Mouse (Mus musculus): ENCODE data around the gene Csrnp1. TPM values are rescaled to one million over a fixed set of nuclear protein-coding genes. Genes with fewer than 3 reads are reported as not detected.
A peak's percentile ranks its signal among the peaks of the same experiment; 100 is the strongest.

Csrnp1 gene
- total and polyA plus RNA-seq, 2 experiments from 2014 or later = 3.1 to 17.4 TPM

DNA sequence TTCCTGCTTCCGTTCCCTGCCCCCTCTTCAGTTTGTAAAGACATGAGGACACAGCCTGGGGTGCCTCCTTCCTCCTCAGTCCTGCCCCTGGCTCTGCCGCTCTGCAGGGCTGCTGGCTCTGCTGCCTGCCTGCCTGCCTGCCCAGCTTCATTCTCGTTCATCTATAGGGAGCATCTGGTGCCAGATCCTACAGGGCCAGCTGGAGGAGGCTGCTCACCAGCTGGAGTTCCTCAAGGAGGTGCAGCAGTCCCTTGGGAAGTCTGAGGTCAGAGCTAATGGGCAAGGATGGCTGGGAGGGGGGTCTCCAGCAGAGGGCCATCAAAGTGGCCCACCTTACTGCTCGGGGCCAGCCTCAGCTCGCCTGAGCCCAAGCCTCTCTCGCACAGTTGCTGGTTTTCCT is 34.0 kb downstream of the Csrnp1 start:
- Histone ChIP-seq H3K4me3 (ENCODE audit: low read length) (no peak overlapping the region), H3K36me3 (ENCODE audit: insufficient read depth, low read length) (no peaks in the 10 kb centered on the region), H3K27me3 (ENCODE audit: insufficient read depth, low read length) (no peaks in the 10 kb centered on the region), H3K27ac (peak overlapping the region; percentile 36; the same call in 1 of the 2 replicates), H3K4me1 (ENCODE audit: insufficient read depth, low read length) (no peaks in the 10 kb centered on the region), H3K4me2 (ENCODE audit: low read depth, low read length) (no peak overlapping the region), H3K9ac (replicated peaks; ENCODE audit: low read length) (no peak overlapping the region), H3K9me3 (ENCODE audit: low read length) (no peaks in the 10 kb centered on the region)
- TF ChIP-seq CTCF (IDR thresholded peaks at IDR 0.05; ENCODE audit: low read depth) = no peak
- ATAC-seq (0 out of 2 replicates have a peak, but pooled peaks have one; percentile 43), DNase-seq (ENCODE audit: low spot score) (peak; percentile 20)
- WGBS = 37% methylated on average over 6 of the region's 6 CpGs

DNA sequence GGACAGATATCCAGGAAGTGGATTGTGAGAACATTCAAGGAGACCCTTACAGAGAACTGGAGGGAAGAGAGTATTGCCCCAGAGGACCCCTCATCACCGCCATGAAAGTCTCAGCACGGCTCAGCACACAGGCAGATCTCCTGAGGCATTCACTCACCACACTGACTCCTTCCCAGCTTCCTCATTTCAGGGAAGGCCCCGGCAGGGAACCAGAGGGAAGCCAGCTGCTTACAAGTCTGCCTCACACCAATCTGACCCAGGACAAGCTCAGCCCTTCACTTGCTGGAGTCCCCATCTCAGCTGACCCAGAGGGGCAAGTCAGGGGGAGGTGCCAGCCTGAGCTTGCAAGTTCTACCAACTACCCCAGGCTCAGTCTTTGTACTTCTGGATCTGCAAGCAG is 35.7 kb downstream of the Csrnp1 start:
- Histone ChIP-seq H3K27ac (no peak overlapping the region), H3K4me2 (ENCODE audit: low read depth, low read length) (no peak overlapping the region), H3K27me3 (ENCODE audit: insufficient read depth, low read length) (no peaks in the 10 kb centered on the region), H3K4me3 (ENCODE audit: low read length) (no peak overlapping the region), H3K9ac (replicated peaks; ENCODE audit: low read length) (no peak overlapping the region), H3K36me3 (ENCODE audit: insufficient read depth, low read length) (no peaks in the 10 kb centered on the region), H3K4me1 (ENCODE audit: insufficient read depth, low read length) (no peaks in the 10 kb centered on the region), H3K9me3 (ENCODE audit: low read length) (no peaks in the 10 kb centered on the region)
- DNase-seq (ENCODE audit: low spot score) (no peak), ATAC-seq (no peak)
- WGBS = 49% methylated on average over 3 of the region's 3 CpGs
- TF ChIP-seq CTCF (IDR thresholded peaks at IDR 0.05; ENCODE audit: low read depth) = no peak

DNA sequence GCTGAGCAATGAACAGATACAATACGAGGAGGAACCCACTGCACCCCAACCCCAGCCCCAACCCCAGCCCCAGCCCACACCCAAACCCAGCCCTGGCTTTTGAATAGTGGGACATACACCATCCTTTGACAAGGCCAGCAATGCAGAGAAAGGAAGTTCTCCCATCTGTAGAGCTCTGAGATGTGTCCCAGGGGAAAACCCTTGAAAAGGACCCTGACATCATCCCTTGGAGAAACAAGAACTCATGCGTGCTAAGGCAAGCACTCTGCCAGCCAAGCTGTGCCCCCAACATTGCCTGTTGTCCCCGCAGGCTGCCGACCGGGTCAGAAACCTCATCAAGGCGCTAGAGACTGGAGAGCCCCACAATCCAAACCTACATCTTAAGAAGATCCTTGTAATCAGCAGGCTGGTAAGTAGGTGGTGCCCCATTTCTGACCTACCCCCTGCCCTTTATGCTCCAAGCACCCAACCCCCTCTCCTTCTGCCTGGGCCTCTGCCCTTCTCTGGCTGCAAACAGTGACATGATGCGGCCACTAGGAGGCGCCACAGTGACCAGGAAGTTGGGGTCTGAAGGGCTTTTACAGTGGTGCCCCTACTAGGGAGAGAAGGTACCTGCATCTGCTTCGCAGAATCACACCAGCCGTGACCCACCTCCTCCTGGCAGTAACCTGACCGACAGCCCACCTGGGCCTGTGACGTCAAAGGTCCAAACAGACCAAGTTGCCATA is 39.1 kb downstream of the Csrnp1 start:
- H3K4me2 ChIP-seq (ENCODE audit: low read depth, low read length) = no peak overlapping the region
- DNase-seq (ENCODE audit: low spot score) = no peak
- no peak for ATAC-seq
- no peak overlapping the region for H3K27ac ChIP-seq
- no peak overlapping the region for H3K9ac ChIP-seq (replicated peaks; ENCODE audit: low read length)
- 73% methylated on average over 12 of the region's 12 CpGs for WGBS
- no peaks in the 10 kb centered on the region for H3K27me3 ChIP-seq (ENCODE audit: insufficient read depth, low read length)
- H3K36me3 ChIP-seq (ENCODE audit: insufficient read depth, low read length) = no peaks in the 10 kb centered on the region
- H3K4me3 ChIP-seq (ENCODE audit: low read length) = no peak overlapping the region
- H3K4me1 ChIP-seq (ENCODE audit: insufficient read depth, low read length) = no peaks in the 10 kb centered on the region
- H3K9me3 ChIP-seq (ENCODE audit: low read length) = no peaks in the 10 kb centered on the region
- TF ChIP-seq CTCF (IDR thresholded peaks at IDR 0.05; ENCODE audit: low read depth) = peak; percentile 58

DNA sequence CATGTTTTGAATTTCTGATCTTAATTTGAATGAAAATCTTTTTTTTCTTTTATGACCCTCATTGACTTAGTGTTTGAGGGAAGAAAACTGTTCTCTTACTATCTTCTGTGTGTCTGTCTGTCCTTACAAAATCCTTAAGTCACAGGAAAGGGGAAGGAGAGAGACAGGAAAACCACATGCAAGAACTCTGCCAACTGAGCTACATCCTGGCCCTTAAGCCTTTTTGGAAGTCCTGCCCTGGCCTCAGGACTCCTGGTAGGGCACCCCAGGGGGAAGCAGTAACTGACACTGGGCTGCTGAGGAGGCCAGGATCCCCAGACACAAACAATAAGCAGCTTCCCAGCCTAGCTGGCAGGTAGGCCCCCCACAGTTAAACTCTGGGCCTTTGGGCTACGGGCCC is 41.1 kb downstream of the Csrnp1 start:
- Histone ChIP-seq H3K4me1 (ENCODE audit: insufficient read depth, low read length) (no peaks in the 10 kb centered on the region), H3K27me3 (ENCODE audit: insufficient read depth, low read length) (no peaks in the 10 kb centered on the region), H3K9ac (replicated peaks; ENCODE audit: low read length) (no peak overlapping the region), H3K9me3 (ENCODE audit: low read length) (no peaks in the 10 kb centered on the region), H3K4me3 (ENCODE audit: low read length) (no peak overlapping the region), H3K36me3 (ENCODE audit: insufficient read depth, low read length) (no peaks in the 10 kb centered on the region), H3K27ac (no peak overlapping the region), H3K4me2 (ENCODE audit: low read depth, low read length) (no peak overlapping the region)
- DNase-seq (ENCODE audit: low spot score) (no peak), ATAC-seq (no peak)
- WGBS = 65% methylated on average over 1 of the region's 1 CpGs
- TF ChIP-seq CTCF (IDR thresholded peaks at IDR 0.05; ENCODE audit: low read depth) = no peak

DNA sequence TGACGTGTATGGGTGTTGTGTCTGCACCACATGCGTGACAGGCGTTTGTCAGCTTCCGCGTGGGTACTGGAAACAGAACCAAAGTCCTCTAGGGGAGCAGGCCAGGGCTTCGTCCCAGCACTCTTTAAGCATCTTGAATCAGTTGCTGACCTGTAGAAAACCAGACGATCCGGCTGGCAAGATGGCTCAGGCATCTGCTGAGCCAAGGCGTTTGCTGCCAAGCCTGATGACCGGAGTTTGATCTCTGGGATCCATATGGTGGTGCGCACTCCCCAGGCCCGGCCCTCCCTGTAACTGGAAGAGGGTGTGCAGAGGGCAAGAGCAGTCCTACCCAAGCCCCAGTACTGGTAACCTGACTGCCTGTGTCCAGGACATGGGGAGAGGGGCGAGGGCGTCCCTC is 42.6 kb downstream of the Csrnp1 start:
- H3K27ac ChIP-seq = no peak overlapping the region
- peak; percentile 37 for DNase-seq (ENCODE audit: low spot score)
- WGBS = 74% methylated on average over 14 of the region's 14 CpGs
- H3K4me1 ChIP-seq (ENCODE audit: insufficient read depth, low read length) = no peaks in the 10 kb centered on the region
- no peaks in the 10 kb centered on the region for H3K9me3 ChIP-seq (ENCODE audit: low read length)
- no peaks in the 10 kb centered on the region for H3K27me3 ChIP-seq (ENCODE audit: insufficient read depth, low read length)
- H3K9ac ChIP-seq (replicated peaks; ENCODE audit: low read length) = no peak overlapping the region
- H3K4me2 ChIP-seq (ENCODE audit: low read depth, low read length) = no peak overlapping the region
- H3K4me3 ChIP-seq (ENCODE audit: low read length) = no peak overlapping the region
- no peak for ATAC-seq
- no peaks in the 10 kb centered on the region for H3K36me3 ChIP-seq (ENCODE audit: insufficient read depth, low read length)
- TF ChIP-seq CTCF (IDR thresholded peaks at IDR 0.05; ENCODE audit: low read depth) = no peak

DNA sequence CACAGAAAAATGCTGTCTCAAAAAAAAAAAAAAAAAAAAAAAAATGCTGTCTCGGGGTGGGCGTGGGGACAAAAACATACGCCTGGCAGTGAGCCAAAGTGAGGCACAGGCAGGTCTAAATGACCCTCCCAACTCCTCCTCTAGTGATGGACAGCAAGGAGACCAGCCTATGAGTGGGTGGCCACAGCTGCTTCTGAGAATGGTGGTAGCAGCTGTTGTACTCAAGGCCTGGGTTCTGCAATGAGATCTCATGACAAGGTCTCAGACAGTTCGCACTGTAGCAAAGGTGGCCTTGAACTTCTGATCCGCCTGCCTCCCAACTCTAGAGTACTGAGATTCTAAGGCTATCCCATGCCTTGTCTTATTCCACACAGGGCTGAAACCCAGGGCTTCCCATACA is 43.1 kb downstream of the Csrnp1 start:
- Histone ChIP-seq H3K4me1 (ENCODE audit: insufficient read depth, low read length) (peaks cover 3% of the 10 kb centered on the region; the same call in 1 of the 2 replicates), H3K27ac (no peak overlapping the region), H3K36me3 (ENCODE audit: insufficient read depth, low read length) (no peaks in the 10 kb centered on the region), H3K9ac (replicated peaks; ENCODE audit: low read length) (no peak overlapping the region), H3K9me3 (ENCODE audit: low read length) (no peaks in the 10 kb centered on the region), H3K4me3 (ENCODE audit: low read length) (no peak overlapping the region), H3K27me3 (ENCODE audit: insufficient read depth, low read length) (no peaks in the 10 kb centered on the region), H3K4me2 (ENCODE audit: low read depth, low read length) (no peak overlapping the region)
- TF ChIP-seq CTCF (IDR thresholded peaks at IDR 0.05; ENCODE audit: low read depth) = no peak
- DNase-seq (ENCODE audit: low spot score) = no peak
- ATAC-seq = no peak
- 67% methylated on average over 5 of the region's 5 CpGs for WGBS

DNA sequence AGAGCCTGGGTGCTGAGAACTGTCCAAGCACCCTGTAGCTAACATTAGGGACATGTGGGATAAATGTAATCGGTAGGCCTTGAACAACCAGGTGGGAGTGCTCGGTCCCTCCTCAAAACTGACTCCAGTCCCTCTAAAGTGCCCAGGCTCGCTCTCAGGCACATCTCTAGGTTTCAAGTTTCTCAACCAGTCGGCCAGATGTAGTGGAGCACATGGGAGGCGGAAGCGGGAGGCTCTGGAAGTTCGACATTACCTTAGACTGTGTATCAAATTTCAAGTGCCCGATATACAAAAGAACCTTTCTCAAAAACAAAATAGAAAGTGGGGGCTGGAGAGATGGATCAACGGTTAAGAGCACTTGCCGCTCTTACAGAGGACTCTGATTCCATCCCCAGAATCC is 44.8 kb downstream of the Csrnp1 start:
- H3K4me1 ChIP-seq (ENCODE audit: insufficient read depth, low read length) = peaks cover 5% of the 10 kb centered on the region; the same call in 1 of the 2 replicates
- H3K27ac ChIP-seq = no peak overlapping the region
- no peak overlapping the region for H3K4me2 ChIP-seq (ENCODE audit: low read depth, low read length)
- 82% methylated on average over 10 of the region's 10 CpGs for WGBS
- no peak for TF ChIP-seq CTCF (IDR thresholded peaks at IDR 0.05; ENCODE audit: low read depth)
- H3K36me3 ChIP-seq (ENCODE audit: insufficient read depth, low read length) = no peaks in the 10 kb centered on the region
- ATAC-seq = no peak
- H3K27me3 ChIP-seq (ENCODE audit: insufficient read depth, low read length) = no peaks in the 10 kb centered on the region
- H3K9me3 ChIP-seq (ENCODE audit: low read length) = no peaks in the 10 kb centered on the region
- H3K4me3 ChIP-seq (ENCODE audit: low read length) = no peak overlapping the region
- no peak for DNase-seq (ENCODE audit: low spot score)
- H3K9ac ChIP-seq (replicated peaks; ENCODE audit: low read length) = no peak overlapping the region

All from hindbrain, postnatal 0 days (tissue).